Mouse (Mus musculus) hindbrain, embryonic 10.5 days (tissue): ENCODE results near the gene Dlx4. TPM values are rescaled to one million over a fixed set of nuclear protein-coding genes. Genes with fewer than 3 reads are reported as not detected.
A peak's percentile ranks its signal among the peaks of the same experiment; 100 is the strongest.

ENCODE experiments used
- DNase-seq: peaks from one replicate; pipeline ENCODE4 v3.0.0-alpha.2; 2017; ENCODE audit warnings: low spot score
- H3K27ac ChIP-seq: fragments of 300-500 bp; sonication (generic); 2 replicates; pipeline ENCODE4 v1.5.1; 2016; ENCODE audit warnings: mild to moderate bottlenecking, moderate library complexity
- H3K27me3 ChIP-seq: fragments of 300-500 bp; sonication (generic); 2 replicates; pipeline ENCODE4 v1.6.1; 2016; ENCODE audit warnings: mild to moderate bottlenecking; ENCODE audit not compliant: poor library complexity, insufficient read depth, severe bottlenecking
- H3K36me3 ChIP-seq: fragments of 300-500 bp; sonication (generic); 2 replicates; pipeline ENCODE4 v1.6.1; 2016; ENCODE audit warnings: mild to moderate bottlenecking, moderate library complexity
- H3K4me1 ChIP-seq: fragments of 300-500 bp; sonication (generic); replicated peaks from 2 replicates; pipeline ENCODE4 v1.6.1; 2016; ENCODE audit warnings: mild to moderate bottlenecking
- H3K4me3 ChIP-seq: fragments of 300-500 bp; sonication (generic); 2 replicates; pipeline ENCODE4 v1.5.1; 2016; ENCODE audit warnings: mild to moderate bottlenecking, moderate library complexity
- H3K9me3 ChIP-seq: fragments of 300-500 bp; sonication (generic); 2 replicates; pipeline ENCODE4 v1.6.1; 2016; ENCODE audit warnings: mild to moderate bottlenecking, moderate library complexity
- WGBS: fragments of 180-500 bp; shearing (Covaris S2); methylation state at CpG from one replicate; pipeline ENCODE4 v1.1.7; 2016; 5-methylcytosine and 5-hydroxymethylcytosine counted together
- polyA plus RNA-seq: library from polyadenylated mRNA; unstranded; fragments of >200 nt; fragmentation: Nextera tagmentation; extraction: Ambion mirVana; gene quantifications from 2 replicates; pipeline ENCODE4 v1.2.1, GENCODE M21; 2016

Gene Dlx4
- polyA plus RNA-seq, 1 experiment from 2014 or later, result 0.25 TPM

GRCm38 (mm10) chr11:95133321-95133720, 12.7 kb downstream of the Dlx4 start:
- peaks cover 83% of the 10 kb centered on the region for H3K27me3 ChIP-seq
- H3K9me3 ChIP-seq, result no peaks in the 10 kb centered on the region
- H3K36me3 ChIP-seq, result no peaks in the 10 kb centered on the region
- H3K4me3 ChIP-seq, result no peak overlapping the region
- no peak overlapping the region for H3K27ac ChIP-seq
- peaks cover 35% of the 10 kb centered on the region for H3K4me1 ChIP-seq
- no peak for DNase-seq
- 78% methylated on average over 6 of the region's 6 CpGs for WGBS

GRCm38 (mm10) chr11:95130668-95131252, 15.3 kb downstream of the Dlx4 start:
- Histone ChIP-seq H3K36me3 (no peaks in the 10 kb centered on the region), H3K27ac (no peak overlapping the region), H3K27me3 (peaks cover 79% of the 10 kb centered on the region), H3K4me1 (peaks cover 37% of the 10 kb centered on the region), H3K9me3 (no peaks in the 10 kb centered on the region), H3K4me3 (no peak overlapping the region)
- 79% methylated on average over 17 of the region's 17 CpGs for WGBS
- no peak for DNase-seq

- Histone ChIP-seq H3K9me3 (no peaks in the 10 kb centered on the region), H3K4me3 (no peak overlapping the region), H3K4me1 (peaks cover 43% of the 10 kb centered on the region), H3K27me3 (peaks cover 79% of the 10 kb centered on the region), H3K27ac (no peak overlapping the region), H3K36me3 (no peaks in the 10 kb centered on the region)
- no peak for DNase-seq
- 64% methylated on average over 11 of the region's 11 CpGs for WGBS
Measured at GRCm38 (mm10) chr11:95128359-95128758, 17.7 kb downstream of the Dlx4 start.

- DNase-seq, result no peak
- Histone ChIP-seq H3K27me3 (peaks cover 90% of the 10 kb centered on the region), H3K4me3 (peak overlapping the region; percentile 33), H3K9me3 (no peaks in the 10 kb centered on the region), H3K27ac (peak overlapping the region; percentile 46; the same call in 1 of the 2 replicates), H3K36me3 (no peaks in the 10 kb centered on the region), H3K4me1 (peaks cover 43% of the 10 kb centered on the region)
- WGBS, result 3% methylated on average over 20 of the region's 20 CpGs
Measured at GRCm38 (mm10) chr11:95126272-95127245, 19.5 kb downstream of the Dlx4 start.

- Histone ChIP-seq H3K4me3 (no peak overlapping the region), H3K9me3 (no peaks in the 10 kb centered on the region), H3K27me3 (peaks cover 96% of the 10 kb centered on the region), H3K36me3 (no peaks in the 10 kb centered on the region), H3K27ac (no peak overlapping the region), H3K4me1 (peaks cover 51% of the 10 kb centered on the region)
- 22% methylated on average over 7 of the region's 7 CpGs for WGBS
- DNase-seq, result no peak
Measured at GRCm38 (mm10) chr11:95125366-95125948, 20.6 kb downstream of the Dlx4 start.

- no peaks in the 10 kb centered on the region for H3K9me3 ChIP-seq
- 24% methylated on average over 6 of the region's 6 CpGs for WGBS
- peak overlapping the region; percentile 56 for H3K4me3 ChIP-seq
- no peak overlapping the region for H3K27ac ChIP-seq
- H3K4me1 ChIP-seq, result peaks cover 61% of the 10 kb centered on the region
- H3K27me3 ChIP-seq, result peaks cover 100% of the 10 kb centered on the region
- no peak for DNase-seq
- H3K36me3 ChIP-seq, result no peaks in the 10 kb centered on the region
Measured at GRCm38 (mm10) chr11:95122100-95122489, 24.0 kb downstream of the Dlx4 start.

- 0 out of 2 replicates have a peak overlapping the region, but pooled peaks have one; percentile 14 for H3K27ac ChIP-seq
Measured at GRCm38 (mm10) chr11:95121161-95122099, 24.6 kb downstream of the Dlx4 start.

GRCm38 (mm10) chr11:95120633-95121020, 25.4 kb downstream of the Dlx4 start:
- H3K9me3 ChIP-seq, result no peaks in the 10 kb centered on the region
- H3K4me1 ChIP-seq, result peaks cover 49% of the 10 kb centered on the region
- peaks cover 86% of the 10 kb centered on the region for H3K27me3 ChIP-seq
- 0 out of 2 replicates have a peak overlapping the region, but pooled peaks have one; percentile 26 for H3K27ac ChIP-seq
- H3K36me3 ChIP-seq, result no peaks in the 10 kb centered on the region
- DNase-seq, result no peak
- H3K4me3 ChIP-seq, result peak overlapping the region; percentile 56
- under 1% methylated on average over 21 of the region's 21 CpGs for WGBS

More at GRCm38 (mm10) chr11:95121161-95122099, 24.6 kb downstream of the Dlx4 start:
- Histone ChIP-seq H3K4me3 (peak overlapping the region; percentile 56), H3K4me1 (peaks cover 56% of the 10 kb centered on the region), H3K9me3 (no peaks in the 10 kb centered on the region), H3K27me3 (peaks cover 94% of the 10 kb centered on the region), H3K36me3 (no peaks in the 10 kb centered on the region)
- under 1% methylated on average over 63 of the region's 63 CpGs for WGBS
- DNase-seq, result peak; percentile 45

GRCm38 (mm10) chr11:95119990-95120632, 26.0 kb downstream of the Dlx4 start, which contains the start of gene Dlx3:
TSS of gene Dlx3 (plus strand) at chr11:95120119.
- WGBS, result under 1% methylated on average over 55 of the region's 55 CpGs
- peak within 1 kb of the TSS; percentile 59 for H3K27ac ChIP-seq
- H3K4me3 ChIP-seq, result peak within 1 kb of the TSS; percentile 56
- H3K4me1 ChIP-seq, result peaks cover 45% of the 10 kb centered on the region
- no peaks in the 10 kb centered on the region for H3K9me3 ChIP-seq
- DNase-seq, result peak; percentile 83
- no peaks in the 10 kb centered on the region for H3K36me3 ChIP-seq
- H3K27me3 ChIP-seq, result peaks cover 81% of the 10 kb centered on the region

GRCm38 (mm10) chr11:95118505-95118904, 27.6 kb downstream of the Dlx4 start:
- no peaks in the 10 kb centered on the region for H3K9me3 ChIP-seq
- peak; percentile 80 for DNase-seq
- WGBS, result 6% methylated on average over 8 of the region's 8 CpGs
- no peak overlapping the region for H3K4me3 ChIP-seq
- H3K27me3 ChIP-seq, result peaks cover 65% of the 10 kb centered on the region
- no peak overlapping the region for H3K27ac ChIP-seq
- no peaks in the 10 kb centered on the region for H3K36me3 ChIP-seq
- peaks cover 36% of the 10 kb centered on the region for H3K4me1 ChIP-seq

- Histone ChIP-seq H3K36me3 (no peaks in the 10 kb centered on the region), H3K4me3 (no peak overlapping the region), H3K9me3 (no peaks in the 10 kb centered on the region), H3K27me3 (peaks cover 50% of the 10 kb centered on the region), H3K27ac (no peak overlapping the region), H3K4me1 (peaks cover 41% of the 10 kb centered on the region)
- 3% methylated on average over 6 of the region's 6 CpGs for WGBS
- peak; percentile 76 for DNase-seq
Measured at GRCm38 (mm10) chr11:95117030-95117429, 29.0 kb downstream of the Dlx4 start.
